Mouse (Mus musculus): ENCODE data around the gene Top3a.

DNA sequence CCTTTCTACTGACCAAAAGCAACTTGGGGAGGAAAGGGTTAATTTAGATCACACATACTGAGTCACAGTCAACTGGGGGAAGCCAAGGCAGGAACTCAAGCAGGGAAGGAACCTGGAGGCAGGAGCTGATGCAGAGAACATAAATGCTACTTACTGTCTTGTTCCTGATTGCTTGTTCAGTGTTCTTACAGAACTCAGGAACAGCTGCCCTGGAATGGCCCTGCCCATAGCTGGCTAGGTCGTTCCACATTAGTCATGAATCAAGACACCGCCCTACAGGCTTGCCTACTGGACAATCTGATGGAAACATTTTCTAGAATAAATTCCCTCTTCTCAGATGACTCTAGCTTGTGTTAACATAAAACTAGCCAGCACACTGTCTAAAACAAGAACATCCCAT, 43.0 kb downstream of the Top3a start:
- TF ChIP-seq EP300 (IDR thresholded peaks at IDR 0.05) (no peak), CTCF (IDR thresholded peaks at IDR 0.05) (no peak)
